Comparison of ENCODE assay signal across 11 mouse cellular contexts in the genomic region with DNA sequence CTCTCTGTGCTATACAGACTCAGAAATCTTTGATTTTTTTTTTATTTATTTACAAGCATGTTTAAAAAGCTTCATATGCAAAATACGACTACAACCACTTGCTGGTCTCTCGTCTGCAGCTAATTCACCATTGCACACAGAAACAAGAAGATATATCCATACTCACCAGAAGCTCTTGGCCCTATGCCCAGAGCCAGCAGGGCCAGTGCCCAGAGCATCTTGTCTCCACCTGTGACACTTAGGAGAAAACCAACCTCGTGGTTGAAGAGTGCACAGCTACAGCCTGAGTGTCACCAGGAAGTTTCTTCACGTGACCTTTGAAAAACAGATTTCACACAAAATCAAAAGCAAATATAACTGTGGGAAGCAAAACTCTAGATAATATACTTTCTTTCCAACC. TPM values are rescaled to one million over a fixed set of nuclear protein-coding genes. Genes with fewer than 3 reads are reported as not detected.
DNase-seq lines count a peak whose midpoint lies in the region; ATAC-seq and TF ChIP-seq lines count a peak whose summit lies in the region.
"Had no signal": no experiment of that assay in that cellular context is flagged by ENCODE, and none has a peak within 500 bp of the region (broad histone marks: within the 10 kb centered on the region; RNA-seq: fewer than 3 reads in every experiment).

No protein-coding gene starts in this region.

- no peak overlapping the region for H3K9ac ChIP-seq in hindbrain, embryonic 14.5 days
- no peak overlapping the region for H3K9ac ChIP-seq in hindbrain, embryonic 12.5 days
- H3K9ac ChIP-seq: liver, embryonic 13.5 days; neural tube, embryonic 13.5 days had no signal

- no peaks in the 10 kb centered on the region for H3K27me3 ChIP-seq in hindbrain, embryonic 14.5 days (ENCODE audit: control insufficient read depth, insufficient read depth, low read length)
- no peaks in the 10 kb centered on the region; the same call in 1 of the 2 replicates for H3K27me3 ChIP-seq in hindbrain, embryonic 12.5 days
- H3K27me3 ChIP-seq: liver, embryonic 13.5 days; neural tube, embryonic 13.5 days had no signal

- no peaks in the 10 kb centered on the region for H3K36me3 ChIP-seq in hindbrain, embryonic 14.5 days (replicated peaks; ENCODE audit: control insufficient read depth, insufficient read depth)
- H3K36me3 ChIP-seq in hindbrain, embryonic 12.5 days, result no peaks in the 10 kb centered on the region
- H3K36me3 ChIP-seq: liver, embryonic 13.5 days; neural tube, embryonic 13.5 days had no signal

- DNase-seq in hindbrain, embryonic 14.5 days (ENCODE audit: low spot score), result peak; percentile 38
- peak; percentile 49 for DNase-seq in 3T3-L1 (ENCODE audit: low read depth, low spot score)
- DNase-seq in brain, adult 2 months (ENCODE audit: low read depth, low spot score), result peak; percentile 42
- DNase-seq in thymus, postnatal 4 days, result no peak
- DNase-seq in thymus, postnatal 36 days, result no peak
- DNase-seq: layer of hippocampus, postnatal 36 days; liver, embryonic 13.5 days; right cerebral cortex, postnatal 14 days had no signal

- H3K9me3 ChIP-seq in hindbrain, embryonic 14.5 days (ENCODE audit: control insufficient read depth, low read length), result no peaks in the 10 kb centered on the region
- H3K9me3 ChIP-seq in hindbrain, embryonic 12.5 days (replicated peaks), result no peaks in the 10 kb centered on the region
- H3K9me3 ChIP-seq: liver, embryonic 13.5 days; neural tube, embryonic 13.5 days had no signal

- no peak for TF ChIP-seq CTCF in embryonic fibroblast, embryonic 13.5 days (IDR thresholded peaks at IDR 0.05; ENCODE audit: borderline replicate concordance, insufficient read depth, low read length)

- peaks cover 9% of the 10 kb centered on the region; the same call in 1 of the 2 replicates for H3K4me1 ChIP-seq in hindbrain, embryonic 14.5 days (replicated peaks; ENCODE audit: control insufficient read depth, insufficient read depth, low read length)
- H3K4me1 ChIP-seq in hindbrain, embryonic 12.5 days, result peaks cover 16% of the 10 kb centered on the region
- H3K4me1 ChIP-seq in embryonic fibroblast, embryonic 13.5 days (ENCODE audit: control insufficient read depth, insufficient read depth, low read length), result peaks cover 4% of the 10 kb centered on the region; the same call in 1 of the 2 replicates
- H3K4me1 ChIP-seq: liver, embryonic 13.5 days had no signal

- 53% methylated on average over 4 of the region's 4 CpGs for WGBS in hindbrain, embryonic 14.5 days
- 57% methylated on average over 4 of the region's 4 CpGs for WGBS in hindbrain, embryonic 12.5 days

- TF ChIP-seq POLR2A in embryonic fibroblast, embryonic 13.5 days (IDR thresholded peaks at IDR 0.05; ENCODE audit: low read depth, low read length), result no peak

- H3K4me3 ChIP-seq in hindbrain, embryonic 14.5 days (replicated peaks; ENCODE audit: low read length), result no peak overlapping the region
- no peak overlapping the region for H3K4me3 ChIP-seq in hindbrain, embryonic 12.5 days
- H3K4me3 ChIP-seq in embryonic fibroblast, embryonic 13.5 days (ENCODE audit: insufficient read depth, low read length), result peak overlapping the region; percentile 66
- H3K4me3 ChIP-seq: liver, embryonic 13.5 days had no signal

- ATAC-seq in hindbrain, embryonic 14.5 days (ENCODE audit: low FRiP score), result no peak
- ATAC-seq in hindbrain, embryonic 12.5 days (ENCODE audit: low FRiP score), result no peak

- H3K27ac ChIP-seq in hindbrain, embryonic 14.5 days, result no peak overlapping the region
- no peak overlapping the region for H3K27ac ChIP-seq in hindbrain, embryonic 12.5 days
- no peak overlapping the region for H3K27ac ChIP-seq in embryonic fibroblast, embryonic 13.5 days (ENCODE audit: insufficient read depth, low read length)
- H3K27ac ChIP-seq: liver, embryonic 13.5 days; neural tube, embryonic 13.5 days had no signal

- H3K4me2 ChIP-seq in hindbrain, embryonic 14.5 days (replicated peaks), result no peak overlapping the region
- no peak overlapping the region for H3K4me2 ChIP-seq in hindbrain, embryonic 12.5 days (replicated peaks)
- H3K4me2 ChIP-seq: liver, embryonic 13.5 days had no signal

RNA-seq across cellular contexts. Expression of gene Thbs2, which starts 2.8 kb away (rescaled TPM):
- 5.6 and 5.8 TPM in 2 replicates for polyA plus RNA-seq in hindbrain, embryonic 14.5 days (2014; fragmentation: Nextera tagmentation; extraction: Ambion mirVana)
- polyA plus RNA-seq in hindbrain, embryonic 12.5 days (2016; fragmentation: Nextera tagmentation; extraction: Ambion mirVana), result 15.1 and 20.6 TPM in 2 replicates
- 241 and 405 TPM in 2 replicates for polyA plus RNA-seq in embryonic fibroblast, embryonic 13.5 days (2011; ENCODE audit: insufficient read length, low read depth, missing spikeins)

Comparison
In these comparisons a context has a peak if more than half of its experiments do, and no peak if none do; other contexts are left out.
1. DNase-seq: peak in hindbrain, embryonic 14.5 days (single experiment), 3T3-L1 (single experiment) and brain, adult 2 months (single experiment); none in thymus, postnatal 4 days (single experiment) and thymus, postnatal 36 days (0 of 2).
2. RNA of gene Thbs2, which starts 2.8 kb away (polyA plus RNA-seq): 241 to 405 TPM in embryonic fibroblast, embryonic 13.5 days; 15.1 to 20.6 TPM in hindbrain, embryonic 12.5 days and 5.6 to 5.8 TPM in hindbrain, embryonic 14.5 days; every median in the first group is over 10 times any median in the second.